Mouse (Mus musculus) midbrain, postnatal 0 days (tissue): ENCODE data around the gene Gm3448. TPM values are rescaled to one million over a fixed set of nuclear protein-coding genes. Genes with fewer than 3 reads are reported as not detected.

Source experiments
- ATAC-seq: fragments of 200-750 bp; cut with Nextera tagmentation; 2 replicates; pipeline ENCODE4 v1.8.0; 2017; ENCODE audit warnings: moderate number of reproducible peaks, mild to moderate bottlenecking, moderate TSS enrichment, moderate library complexity; ENCODE audit not compliant: low FRiP score
- DNase-seq: peaks from one replicate; pipeline ENCODE4 v3.0.0-alpha.2; 2015; ENCODE audit warnings: low spot score
- H3K27ac ChIP-seq: fragments of 300-500 bp; sonication (generic); 2 replicates; pipeline ENCODE4 v1.5.1; 2014; ENCODE audit warnings: low read depth, mild to moderate bottlenecking, low read length, mixed read lengths
- H3K27me3 ChIP-seq: fragments of 300-500 bp; sonication (generic); 2 replicates; pipeline ENCODE4 v1.6.1; 2014; ENCODE audit warnings: low read length, control low read depth, mixed read lengths; ENCODE audit not compliant: insufficient read depth
- H3K36me3 ChIP-seq: fragments of 300-500 bp; sonication (generic); 2 replicates; pipeline ENCODE4 v1.6.1; 2014; ENCODE audit warnings: low read length, control low read depth, mixed read lengths; ENCODE audit not compliant: insufficient read depth
- H3K4me1 ChIP-seq: fragments of 300-500 bp; sonication (generic); 2 replicates; pipeline ENCODE4 v1.6.1; 2014; ENCODE audit warnings: mild to moderate bottlenecking, control low read depth, antibody characterized with exemption, low read length, mixed read lengths; ENCODE audit not compliant: insufficient read depth
- H3K4me2 ChIP-seq: fragments of 300-500 bp; sonication (generic); 2 replicates; pipeline ENCODE4 v1.6.1; 2014; ENCODE audit warnings: low read depth, mild to moderate bottlenecking, low read length, mixed read lengths; ENCODE audit not compliant: poor library complexity, severe bottlenecking
- H3K4me3 ChIP-seq: fragments of 300-500 bp; sonication (generic); 2 replicates; pipeline ENCODE4 v1.5.1; 2014; ENCODE audit warnings: low read depth, mild to moderate bottlenecking, low read length, moderate library complexity
- H3K9ac ChIP-seq: fragments of 300-500 bp; sonication (generic); replicated peaks from 2 replicates; pipeline ENCODE4 v1.6.1; 2014; ENCODE audit warnings: mild to moderate bottlenecking, low read length, moderate library complexity, mixed read lengths; ENCODE audit not compliant: poor library complexity, severe bottlenecking
- H3K9me3 ChIP-seq: fragments of 300-500 bp; sonication (generic); 2 replicates; pipeline ENCODE4 v1.6.1; 2016; ENCODE audit warnings: low read length, control low read depth
- CTCF ChIP-seq: IDR thresholded peaks from 2 replicates; pipeline ENCODE4 v1.5.1; 2016; ENCODE audit warnings: antibody characterized with exemption, mild to moderate bottlenecking
- WGBS: fragments of 180-500 bp; shearing (Covaris S2); extraction: QIAGEN DNeasy Blood & Tissue Kit; methylation state at CpG from one replicate; pipeline ENCODE4 v1.1.7; 2014; 5-methylcytosine and 5-hydroxymethylcytosine counted together
- polyA plus RNA-seq: library from polyadenylated mRNA; unstranded; fragments of >200 nt; fragmentation: Nextera tagmentation; extraction: Ambion mirVana; gene quantifications from 2 replicates; pipeline ENCODE4 v1.2.1, GENCODE M21; 2015
- total RNA-seq: library from RNA; depleted of rRNA; stranded (reverse); fragments of >200 nt; gene quantifications from 2 replicates; pipeline ENCODE4 v1.2.3, GENCODE M21; 2014; rRNA removed

Gm3448 gene
- total and polyA plus RNA-seq, 2 experiments from 2014 or later, result 0.99 to 3.1 TPM

- H3K4me3 ChIP-seq, result no peak overlapping the region
- DNase-seq, result no peak
- TF ChIP-seq CTCF, result no peak
- H3K4me2 ChIP-seq, result no peak overlapping the region
- no peaks in the 10 kb centered on the region for H3K9me3 ChIP-seq
- H3K27me3 ChIP-seq, result no peaks in the 10 kb centered on the region
- WGBS, result 96% methylated on average over 5 of the region's 5 CpGs
- ATAC-seq, result no peak
- peaks cover 5% of the 10 kb centered on the region; the same call in 1 of the 2 replicates for H3K36me3 ChIP-seq
- peaks cover 3% of the 10 kb centered on the region; the same call in 1 of the 2 replicates for H3K4me1 ChIP-seq
- H3K27ac ChIP-seq, result no peak overlapping the region
- H3K9ac ChIP-seq, result no peak overlapping the region
These were observed 82.5 kb downstream of the Gm3448 start for GRCm38 (mm10) chr17:14958686-14959327.

DNA sequence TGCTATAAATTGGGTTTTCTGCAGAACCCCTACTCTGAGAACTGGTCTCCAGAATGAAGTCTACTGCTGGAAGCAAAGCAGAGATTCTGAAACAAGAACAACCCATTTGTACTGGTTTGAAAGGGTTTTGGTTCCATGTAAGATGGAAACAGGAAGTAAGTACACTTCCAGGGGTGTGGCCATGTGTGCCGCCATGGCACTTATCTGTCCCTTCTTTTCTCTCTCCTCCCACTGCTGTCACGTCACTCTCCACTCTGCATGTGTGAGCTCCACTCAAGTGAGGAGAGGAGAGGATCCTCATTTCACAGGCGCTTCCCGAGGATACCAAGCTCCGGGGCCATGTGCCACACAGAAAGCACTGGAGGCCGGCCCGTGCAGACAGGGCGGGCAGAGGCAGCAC is 87.9 kb downstream of the Gm3448 start:
- H3K9ac ChIP-seq, result no peak overlapping the region
- H3K36me3 ChIP-seq, result peaks cover 31% of the 10 kb centered on the region
- DNase-seq (no peak), ATAC-seq (no peak)
- no peaks in the 10 kb centered on the region for H3K4me1 ChIP-seq
- H3K4me3 ChIP-seq, result no peak overlapping the region
- H3K27me3 ChIP-seq, result no peaks in the 10 kb centered on the region
- no peak overlapping the region for H3K4me2 ChIP-seq
- 93% methylated on average over 8 of the region's 8 CpGs for WGBS
- no peaks in the 10 kb centered on the region for H3K9me3 ChIP-seq
- TF ChIP-seq CTCF, result no peak
- no peak overlapping the region for H3K27ac ChIP-seq

DNA sequence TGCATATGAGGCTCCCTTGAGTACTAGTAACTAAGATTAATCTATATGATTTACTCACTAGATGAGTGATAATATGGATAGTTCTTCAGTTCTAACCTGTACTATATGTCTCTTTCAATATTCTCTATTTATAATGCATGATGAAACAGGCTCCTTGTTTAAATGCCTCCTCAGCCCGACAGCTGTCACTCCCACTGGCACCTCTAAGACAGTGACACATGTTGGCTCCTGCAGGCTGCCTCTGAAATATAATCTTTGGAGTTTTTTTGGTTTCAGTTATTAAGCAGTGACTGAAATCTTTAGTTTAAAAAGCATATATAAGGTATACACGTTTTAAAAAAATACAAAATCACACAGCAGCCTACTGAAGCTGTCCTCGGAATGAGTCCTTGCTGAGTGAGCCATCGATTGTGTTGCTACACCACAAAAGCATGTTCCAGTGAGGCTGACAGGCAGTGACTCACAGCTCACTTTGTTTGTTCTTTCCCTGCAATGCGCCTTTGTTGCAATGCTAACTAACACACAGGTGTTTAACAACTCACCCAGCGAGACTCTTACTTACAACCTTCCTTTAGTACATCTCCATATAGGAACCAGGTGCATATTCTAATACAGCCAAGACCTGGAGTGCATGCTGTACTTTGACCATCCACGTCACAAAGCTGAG is 92.0 kb downstream of the Gm3448 start:
- no peaks in the 10 kb centered on the region for H3K9me3 ChIP-seq
- peaks cover 3% of the 10 kb centered on the region; the same call in 1 of the 2 replicates for H3K4me1 ChIP-seq
- H3K27me3 ChIP-seq, result no peaks in the 10 kb centered on the region
- no peak overlapping the region for H3K4me2 ChIP-seq
- H3K36me3 ChIP-seq, result peaks cover 40% of the 10 kb centered on the region
- no peak overlapping the region for H3K4me3 ChIP-seq
- H3K9ac ChIP-seq, result no peak overlapping the region
- no peak for TF ChIP-seq CTCF
- DNase-seq (no peak), ATAC-seq (no peak)
- H3K27ac ChIP-seq, result no peak overlapping the region
- WGBS, result 88% methylated on average over 7 of the region's 7 CpGs

Other genes starting within 250 kb of the Gm3448 start
- 1.0 and 2.8 TPM in 2 replicates for gene Wdr27, start 98.4 kb downstream of the Gm3448 start, total RNA-seq
- gene Wdr27, start 98.4 kb downstream of the Gm3448 start, polyA plus RNA-seq, result 10.0 and 14.6 TPM in 2 replicates
- 15.3 and 16.5 TPM in 2 replicates for gene 1600012H06Rik, start 98.4 kb downstream of the Gm3448 start, total RNA-seq
- 20.2 and 21.1 TPM in 2 replicates for gene 1600012H06Rik, start 98.4 kb downstream of the Gm3448 start, polyA plus RNA-seq
- gene Phf10, start 80.3 kb downstream of the Gm3448 start, total RNA-seq, result 48.8 and 49.9 TPM in 2 replicates
- 12.3 and 14.3 TPM in 2 replicates for gene Phf10, start 80.3 kb downstream of the Gm3448 start, polyA plus RNA-seq
- gene 9030025P20Rik, start 63.1 kb downstream of the Gm3448 start, total RNA-seq, result 8.7 and 10.6 TPM in 2 replicates
- 7.0 and 7.1 TPM in 2 replicates for gene 9030025P20Rik, start 63.1 kb downstream of the Gm3448 start, polyA plus RNA-seq
- 4.1 TPM in 1 of 2 replicates, not detected in the other for gene Gm3417, start 62.7 kb downstream of the Gm3448 start, total RNA-seq
- 0.86 and 2.7 TPM in 2 replicates for gene Gm3417, start 62.7 kb downstream of the Gm3448 start, polyA plus RNA-seq
- 4.0 and 4.8 TPM in 2 replicates for gene Gm3435, start 31.4 kb downstream of the Gm3448 start, total RNA-seq
- 8.7 and 9.1 TPM in 2 replicates for gene Gm3435, start 31.4 kb downstream of the Gm3448 start, polyA plus RNA-seq
- 38.4 and 45.2 TPM in 2 replicates for gene Ermard, start 329 bp downstream of the Gm3448 start, total RNA-seq
- gene Ermard, start 329 bp downstream of the Gm3448 start, polyA plus RNA-seq, result 42.9 and 58.9 TPM in 2 replicates
- not detected in 2 replicates for gene Tcte3, start within 50 bp of the Gm3448 start, total RNA-seq
- not detected in 2 replicates for gene Tcte3, start within 50 bp of the Gm3448 start, polyA plus RNA-seq